Mouse (Mus musculus) thymus, postnatal 4 days (tissue): Measurements from ENCODE around the gene Igfbp5.

Source experiments
- DNase-seq: peaks from one replicate; pipeline ENCODE4 v3.0.0; 2021

The Igfbp5 gene

DNA sequence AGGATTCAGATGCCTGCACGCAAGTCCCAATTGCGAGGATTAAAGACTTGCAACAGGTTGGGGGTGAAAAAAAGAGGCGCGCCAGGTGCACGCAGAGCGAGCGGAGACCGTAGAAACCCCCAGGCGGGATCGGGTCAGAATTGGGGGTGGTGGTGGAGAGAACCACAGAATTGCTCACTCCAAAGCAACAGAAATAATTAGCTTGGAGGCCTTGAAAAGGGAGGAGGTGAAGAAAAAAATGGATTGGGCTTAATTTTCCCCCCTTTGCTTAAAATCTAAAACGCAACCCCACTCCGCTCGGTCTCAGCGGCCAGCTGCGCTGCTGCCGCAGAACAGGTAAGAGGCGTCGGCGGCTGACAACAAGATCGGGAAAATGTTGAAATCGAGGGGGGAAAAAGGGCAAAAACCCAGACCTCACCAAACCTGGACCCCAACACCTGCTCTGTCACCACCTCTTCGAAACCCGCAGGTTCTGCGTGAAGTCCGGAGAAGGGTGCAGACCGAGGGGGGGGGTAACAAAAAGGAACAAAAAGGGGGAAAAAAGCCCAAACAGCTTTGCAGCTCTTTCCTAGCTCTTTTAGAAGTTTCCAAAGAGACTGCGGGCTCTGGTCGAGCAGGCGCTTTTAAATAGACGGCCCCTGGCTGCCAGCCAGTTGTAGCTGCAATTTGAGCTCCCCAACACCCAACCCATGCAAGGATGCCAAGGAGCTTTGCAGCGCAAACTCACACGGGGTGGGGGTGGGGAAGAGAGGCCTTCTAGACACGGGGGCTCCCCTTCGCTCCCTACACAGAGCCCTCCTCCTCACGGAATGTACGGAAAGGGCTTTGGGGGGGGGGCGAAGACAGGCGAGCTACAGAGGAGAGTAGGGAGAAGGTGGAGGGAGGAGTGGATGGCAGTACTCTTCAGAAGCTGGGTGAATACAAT lies at the start of gene Igfbp5:
Gene Igfbp5, minus strand, starts transcription at position 598 of the 925 bp plus-strand sequence.
- no peak for DNase-seq

DNA sequence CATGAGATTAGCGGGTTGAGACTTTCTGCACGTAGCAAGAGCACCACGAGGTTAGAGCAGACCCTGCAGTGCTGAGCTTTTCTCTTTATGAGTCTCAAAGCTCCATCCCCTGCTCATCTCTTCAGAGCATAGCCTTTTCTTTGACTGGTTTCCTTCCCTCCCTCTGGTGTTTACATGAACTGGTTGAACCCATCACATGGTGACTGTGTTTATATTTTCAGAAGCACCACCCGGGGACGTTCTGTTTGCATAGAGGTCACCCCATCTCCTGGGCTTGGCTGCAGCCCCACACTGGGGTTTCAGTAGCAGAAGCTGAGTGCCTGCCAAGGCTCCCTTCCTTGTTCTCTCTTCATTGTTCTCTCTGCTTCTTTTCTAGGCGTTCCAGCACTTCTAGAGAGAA lies 40.1 kb upstream of the Igfbp5 start:
- DNase-seq = no peak

- DNase-seq = no peak
Observed at GRCm38 (mm10) chr1:72913073-72913472, 38.4 kb upstream of the Igfbp5 start.

- no peak for DNase-seq
Observed at GRCm38 (mm10) chr1:72895821-72896220, 21.1 kb upstream of the Igfbp5 start.

DNA sequence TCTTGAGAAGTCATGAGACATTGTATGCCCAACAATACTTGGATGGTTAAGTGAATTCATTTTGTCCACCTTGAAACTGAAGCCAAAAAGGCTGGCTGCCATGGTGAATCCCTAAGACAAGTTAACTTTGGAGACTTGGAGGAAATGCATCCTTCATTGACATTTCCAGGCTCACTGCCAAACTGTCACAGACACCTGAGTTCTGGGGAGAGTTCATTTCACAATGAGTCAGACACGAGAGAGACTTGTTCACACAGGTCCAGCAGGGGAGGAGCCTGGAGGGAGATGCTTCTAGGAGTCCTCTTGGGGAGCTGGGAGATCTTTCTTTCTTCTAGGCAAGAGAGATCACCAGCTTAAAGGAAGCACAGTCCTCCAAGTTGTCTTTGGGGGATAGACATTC lies 13.2 kb upstream of the Igfbp5 start:
- DNase-seq = no peak

DNA sequence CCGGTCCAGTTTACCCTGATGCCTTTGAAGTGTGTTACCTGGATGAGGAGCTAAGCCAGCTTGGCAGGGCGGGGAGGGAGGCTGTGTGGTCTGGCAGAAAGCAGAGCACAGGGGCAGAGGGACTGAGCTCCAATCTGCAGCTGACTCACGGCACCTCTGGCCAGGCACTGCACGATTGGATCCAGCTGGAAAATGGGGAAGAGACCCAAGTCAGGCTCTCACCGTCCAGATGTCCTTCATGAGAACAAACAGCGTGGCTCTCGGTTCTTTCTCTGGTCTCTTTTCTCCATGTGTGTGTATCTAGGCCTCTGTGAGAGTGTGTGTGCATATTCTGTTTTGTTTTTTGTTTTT lies 11.1 kb upstream of the Igfbp5 start:
- no peak for DNase-seq

GRCm38 (mm10) chr1:72885111-72885818 lies 10.6 kb upstream of the Igfbp5 start:
- DNase-seq = no peak

- DNase-seq = peak; percentile 34
Observed at GRCm38 (mm10) chr1:72879319-72879634, 4.6 kb upstream of the Igfbp5 start.

GRCm38 (mm10) chr1:72878473-72879318 lies 4.0 kb upstream of the Igfbp5 start:
- DNase-seq = no peak

GRCm38 (mm10) chr1:72877892-72878291 lies 3.2 kb upstream of the Igfbp5 start:
- DNase-seq = no peak

GRCm38 (mm10) chr1:72876111-72876510 lies 1.4 kb upstream of the Igfbp5 start:
- no peak for DNase-seq

DNA sequence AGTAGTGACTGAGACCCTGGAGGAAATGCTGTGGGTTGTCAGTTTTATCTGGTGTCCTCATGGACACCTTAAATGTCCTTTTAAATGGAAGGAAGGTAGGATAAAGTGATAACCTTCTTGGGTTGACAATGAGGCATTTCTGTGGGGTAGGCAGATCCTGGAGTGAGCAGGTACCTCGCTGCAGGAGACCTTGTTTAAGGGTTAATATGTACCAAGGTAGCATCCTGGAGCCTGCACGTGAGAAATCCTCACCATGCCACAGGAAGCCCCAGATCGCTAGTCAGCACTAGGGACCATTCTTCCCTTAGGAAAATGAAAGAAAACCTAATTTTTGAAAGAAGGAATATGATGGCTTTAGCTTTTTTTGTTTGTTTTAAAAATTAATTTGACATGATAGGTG lies 1.0 kb upstream of the Igfbp5 start:
- no peak for DNase-seq

DNA sequence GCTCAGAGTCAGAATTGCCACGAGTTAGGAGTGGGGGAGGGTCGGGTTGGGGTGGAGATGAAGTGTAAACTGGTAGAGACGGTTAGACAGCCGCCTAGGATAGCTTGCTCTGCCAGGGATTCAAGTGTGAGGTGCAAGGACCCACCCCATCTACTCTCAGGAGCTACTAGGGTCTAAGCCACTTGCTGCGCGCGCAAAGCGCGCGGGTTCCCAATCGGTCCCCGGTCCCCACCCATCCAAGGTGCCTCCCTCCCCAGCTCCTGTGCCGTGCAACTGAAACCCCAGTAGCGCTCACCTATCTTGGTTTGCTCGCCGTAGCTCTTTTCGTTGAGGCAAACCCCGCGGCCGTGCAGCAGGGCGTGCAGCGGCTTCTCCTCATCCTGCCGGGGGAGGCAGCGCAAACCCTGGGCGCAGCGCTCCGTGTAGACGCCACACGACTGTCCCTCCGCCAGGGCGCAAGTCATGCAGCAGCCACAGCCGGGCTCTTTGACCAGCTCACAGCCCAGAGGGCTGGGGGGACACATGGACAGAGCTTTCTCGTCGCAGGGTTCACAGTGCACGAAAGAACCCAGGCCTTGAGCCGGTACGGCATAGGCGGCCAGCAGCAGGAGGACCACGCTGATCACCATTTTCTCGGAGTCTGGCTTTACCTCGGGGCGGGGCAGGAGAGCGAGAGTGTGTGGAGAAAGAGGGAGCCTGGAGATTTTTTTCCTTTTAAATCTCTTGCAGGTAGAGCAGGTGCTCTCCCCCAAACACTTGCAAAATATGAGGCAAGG lies 985 bp downstream of the Igfbp5 start:
- peak; percentile 48 for DNase-seq

DNA sequence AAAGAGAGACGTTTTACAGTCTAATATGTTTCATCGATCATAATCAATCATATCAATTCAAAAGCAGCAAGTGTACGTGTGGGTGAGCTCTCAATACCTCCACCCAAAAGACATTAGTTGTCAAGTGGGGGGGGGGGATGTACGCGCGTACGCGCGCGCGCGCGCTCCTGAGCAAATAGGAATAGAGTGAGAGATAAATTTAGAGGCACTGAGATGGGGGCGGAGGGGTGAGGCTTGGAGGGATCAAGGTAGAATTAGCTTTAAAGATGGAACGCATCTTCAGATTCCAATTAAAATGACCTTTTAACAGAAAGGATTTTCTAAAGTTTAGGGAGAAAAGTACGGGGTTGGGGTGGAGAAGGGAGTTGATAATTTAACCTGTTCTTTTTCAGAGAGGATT lies 1.6 kb downstream of the Igfbp5 start:
- DNase-seq = no peak

GRCm38 (mm10) chr1:72872521-72872920 lies 2.2 kb downstream of the Igfbp5 start:
- peak; percentile 78 for DNase-seq

DNA sequence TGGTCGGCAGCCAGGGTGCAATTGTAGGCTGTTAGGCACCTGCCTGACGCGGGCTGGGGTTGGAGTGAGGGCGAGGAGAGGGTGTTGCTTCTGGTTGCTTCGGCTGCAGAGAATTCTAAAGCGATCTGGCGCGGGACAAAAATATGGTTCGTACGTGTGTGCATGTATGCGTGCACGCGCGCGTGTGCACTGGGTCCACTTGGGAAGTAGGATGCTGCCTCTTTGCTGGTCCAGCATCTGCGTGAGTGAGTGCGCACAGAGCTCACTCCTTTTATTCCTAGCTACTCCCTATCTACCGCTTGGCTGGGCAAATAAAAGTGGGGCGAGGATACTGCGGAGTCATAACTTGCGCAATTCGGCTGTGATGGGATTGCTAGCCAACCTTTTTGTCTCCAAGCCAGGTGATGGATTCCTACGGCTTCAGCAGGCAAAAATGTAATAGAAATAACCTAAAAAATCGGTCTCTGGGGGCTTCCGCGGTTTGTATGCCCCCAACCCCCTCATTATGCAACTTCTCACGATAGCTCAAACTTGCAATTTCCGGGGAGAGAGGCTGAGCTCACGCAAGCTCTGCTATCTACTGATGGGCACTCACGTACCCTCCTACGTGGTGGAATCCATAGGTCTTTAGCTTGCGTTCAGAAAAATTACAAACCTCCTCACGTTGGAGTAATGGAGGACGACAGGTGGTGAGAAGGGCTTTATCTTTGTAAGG lies 2.8 kb downstream of the Igfbp5 start:
- DNase-seq = no peak

DNA sequence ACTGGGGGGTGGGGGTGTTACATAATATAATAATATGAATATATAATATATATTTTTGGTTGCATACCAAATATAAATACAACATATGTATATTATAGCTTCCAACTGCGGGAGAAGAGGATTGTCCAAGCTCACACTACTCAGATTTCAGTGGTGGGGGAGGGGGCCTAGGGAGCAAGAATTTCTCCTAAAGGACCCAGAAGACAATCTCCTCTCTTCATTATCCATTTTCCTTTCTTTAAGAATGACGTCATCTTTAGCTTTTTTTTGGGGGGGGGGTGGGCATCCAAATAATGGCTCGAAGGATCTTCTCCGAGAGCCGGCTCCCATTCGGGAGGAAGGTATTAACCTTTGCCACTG lies 3.4 kb downstream of the Igfbp5 start:
- no peak for DNase-seq

- DNase-seq = no peak
Observed at GRCm38 (mm10) chr1:72870615-72871336, 3.9 kb downstream of the Igfbp5 start.

DNA sequence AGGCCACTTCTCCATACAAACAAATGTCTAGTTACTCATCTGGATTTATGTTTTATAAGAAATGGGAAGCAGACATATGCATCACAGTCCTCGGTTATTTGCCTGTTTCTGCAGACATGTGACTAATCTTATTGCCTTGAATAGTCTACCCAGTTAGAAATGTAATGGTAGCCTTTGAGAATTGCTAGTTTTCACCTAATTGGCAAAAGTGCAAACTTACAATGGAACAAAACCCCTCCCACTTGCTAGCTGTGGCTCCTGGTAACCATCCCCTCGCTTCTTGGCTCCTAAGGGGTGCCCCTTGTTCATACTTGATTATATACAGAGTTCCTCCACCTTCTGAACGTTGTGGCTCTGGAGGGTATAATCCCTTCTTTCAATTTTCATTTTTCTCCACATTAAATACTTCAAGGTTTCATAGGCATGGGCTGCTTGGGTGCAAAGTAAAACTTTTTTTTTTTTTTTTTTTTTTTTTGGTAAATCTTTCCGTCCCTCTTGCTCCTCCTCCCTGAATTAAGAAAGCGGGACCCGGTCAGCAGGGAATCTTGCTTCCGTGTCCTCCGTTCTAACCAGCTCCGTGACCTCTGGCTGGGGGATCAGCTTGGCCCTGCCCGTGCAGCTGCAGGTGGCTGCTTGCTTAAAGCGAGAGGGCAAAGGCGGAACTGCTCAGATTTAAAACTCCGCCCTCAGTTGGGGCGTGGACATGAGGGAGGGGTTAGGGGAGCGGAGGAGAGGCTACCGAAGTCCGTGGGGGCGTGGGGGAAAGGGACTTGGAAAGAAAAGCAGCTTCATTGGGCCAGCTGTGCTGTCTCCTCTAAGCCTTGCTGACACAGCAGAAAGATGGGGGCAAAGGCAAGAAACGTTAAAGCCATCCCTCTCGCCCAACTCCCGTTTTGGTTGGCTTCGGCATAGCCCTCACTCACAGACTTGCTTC lies 4.7 kb downstream of the Igfbp5 start:
- DNase-seq = peak; percentile 68

- DNase-seq = no peak
Observed at GRCm38 (mm10) chr1:72869275-72869674, 5.4 kb downstream of the Igfbp5 start.
